Mouse (Mus musculus) limb, embryonic 11.5 days (tissue): Measurements from ENCODE around the gene Eapp. TPM values are rescaled to one million over a fixed set of nuclear protein-coding genes. Genes with fewer than 3 reads are reported as not detected.

ENCODE experiments used
- ATAC-seq: fragments of 200-750 bp; cut with Nextera tagmentation; 2 replicates; pipeline ENCODE4 v1.8.0; 2017; ENCODE audit warnings: low read depth; ENCODE audit not compliant: insufficient number of reproducible peaks, low FRiP score, low TSS enrichment
- DNase-seq: peaks from one replicate; pipeline ENCODE4 v3.0.0-alpha.2; 2015; ENCODE audit warnings: low spot score
- H3K27ac ChIP-seq: fragments of 300-500 bp; sonication (generic); replicated peaks from 2 replicates; pipeline ENCODE4 v1.5.1; 2014; ENCODE audit warnings: low read depth, mild to moderate bottlenecking, low read length
- H3K27me3 ChIP-seq: fragments of 300-500 bp; sonication (generic); 2 replicates; pipeline ENCODE4 v1.6.1; 2014; ENCODE audit warnings: mild to moderate bottlenecking, low read length, mixed read lengths; ENCODE audit not compliant: control insufficient read depth, insufficient read depth
- H3K36me3 ChIP-seq: fragments of 300-500 bp; sonication (generic); 2 replicates; pipeline ENCODE4 v1.6.1; 2014; ENCODE audit warnings: mild to moderate bottlenecking, low read length, moderate library complexity, mixed read lengths; ENCODE audit not compliant: control insufficient read depth, insufficient read depth
- H3K4me1 ChIP-seq: fragments of 300-500 bp; sonication (generic); 2 replicates; pipeline ENCODE4 v1.6.1; 2014; ENCODE audit warnings: low read length, mixed read lengths; ENCODE audit not compliant: control insufficient read depth, insufficient read depth
- H3K4me2 ChIP-seq: fragments of 300-500 bp; sonication (generic); 2 replicates; pipeline ENCODE4 v1.6.1; 2014; ENCODE audit warnings: low read depth, mild to moderate bottlenecking, moderate library complexity; ENCODE audit not compliant: severe bottlenecking
- H3K4me3 ChIP-seq: fragments of 300-500 bp; sonication (generic); 2 replicates; pipeline ENCODE4 v1.5.1; 2014; ENCODE audit warnings: low read depth, low read length
- H3K9ac ChIP-seq: fragments of 300-500 bp; sonication (generic); 2 replicates; pipeline ENCODE4 v1.6.1; 2014; ENCODE audit warnings: mild to moderate bottlenecking, low read length
- H3K9me3 ChIP-seq: fragments of 300-500 bp; sonication (generic); 2 replicates; pipeline ENCODE4 v1.6.1; 2016; ENCODE audit warnings: low read length; ENCODE audit not compliant: control insufficient read depth
- WGBS: fragments of 180-500 bp; shearing (Covaris S2); extraction: QIAGEN DNeasy Blood & Tissue Kit; methylation state at CpG from one replicate; pipeline ENCODE4 v1.1.7; 2014; 5-methylcytosine and 5-hydroxymethylcytosine counted together
- polyA plus RNA-seq: library from polyadenylated mRNA; unstranded; fragments of >200 nt; fragmentation: Nextera tagmentation; extraction: Ambion mirVana; gene quantifications from 2 replicates; pipeline ENCODE4 v1.2.1, GENCODE M21; 2014

Eapp gene
- polyA plus RNA-seq, 1 experiment from 2014 or later: 75.7 TPM

DNA sequence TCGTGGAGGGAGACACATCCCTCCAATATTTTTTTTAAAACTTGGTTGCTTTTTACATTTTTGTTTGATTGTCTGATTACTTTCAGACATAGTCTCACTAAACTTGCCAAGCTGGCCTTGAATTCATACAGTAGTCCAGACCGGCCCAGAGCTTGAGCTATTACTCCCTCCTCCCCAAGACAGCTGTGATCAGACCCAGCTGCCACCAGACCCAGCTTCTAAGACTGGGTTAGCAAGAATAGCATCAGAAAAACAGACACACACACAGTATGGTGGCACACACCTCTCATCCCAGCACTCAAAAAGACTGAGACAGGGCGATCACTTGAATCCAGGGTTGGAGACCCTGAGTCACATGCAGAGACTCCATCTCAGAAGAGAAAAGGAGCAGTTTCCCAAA lies 35.8 kb downstream of the Eapp start:
- H3K9ac ChIP-seq: no peak overlapping the region
- no peaks in the 10 kb centered on the region for H3K27me3 ChIP-seq
- 78% methylated on average over 3 of the region's 3 CpGs for WGBS
- no peak for DNase-seq
- no peaks in the 10 kb centered on the region for H3K36me3 ChIP-seq
- no peak overlapping the region for H3K4me3 ChIP-seq
- no peaks in the 10 kb centered on the region for H3K4me1 ChIP-seq
- ATAC-seq: no peak
- no peak overlapping the region for H3K4me2 ChIP-seq
- H3K9me3 ChIP-seq: no peaks in the 10 kb centered on the region
- H3K27ac ChIP-seq: no peak overlapping the region

DNA sequence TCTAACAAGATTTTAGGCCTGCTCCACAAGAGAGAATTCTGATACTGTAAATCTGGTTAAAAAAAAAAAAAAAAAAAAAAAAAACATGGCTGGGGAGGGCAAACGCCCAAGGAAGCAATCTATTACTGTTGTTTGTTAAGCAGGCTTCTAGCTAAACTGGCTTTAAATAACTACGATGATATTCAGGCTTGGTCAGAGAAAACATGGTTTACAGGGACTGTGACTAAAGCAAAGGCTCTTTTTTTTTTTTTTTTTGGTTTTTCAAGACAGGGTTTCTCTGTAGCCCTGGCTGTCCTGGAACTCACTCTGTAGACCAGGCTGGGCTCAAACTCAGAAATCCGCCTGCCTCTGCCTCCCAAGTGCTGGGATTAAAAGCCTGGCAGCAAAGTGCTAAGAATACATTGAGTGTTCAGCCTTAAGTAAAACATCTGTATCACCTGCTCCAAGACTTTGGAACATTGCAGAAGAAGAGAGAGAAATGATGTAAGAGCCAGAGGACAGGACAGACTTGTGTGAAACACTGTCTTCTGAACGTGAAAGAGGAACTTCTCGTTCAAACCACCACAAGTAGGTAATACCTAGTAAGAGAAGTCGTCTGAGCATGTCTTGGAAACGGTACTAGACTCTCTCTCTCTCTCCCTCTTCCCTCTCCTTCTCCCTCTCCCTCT lies 37.1 kb downstream of the Eapp start:
- no peak overlapping the region for H3K27ac ChIP-seq
- no peak overlapping the region for H3K9ac ChIP-seq
- no peak overlapping the region for H3K4me3 ChIP-seq
- peaks cover 9% of the 10 kb centered on the region for H3K4me1 ChIP-seq
- H3K27me3 ChIP-seq: no peaks in the 10 kb centered on the region
- H3K36me3 ChIP-seq: no peaks in the 10 kb centered on the region
- 72% methylated on average over 7 of the region's 7 CpGs for WGBS
- no peaks in the 10 kb centered on the region for H3K9me3 ChIP-seq
- ATAC-seq (no peak), DNase-seq (no peak)
- H3K4me2 ChIP-seq: no peak overlapping the region

DNA sequence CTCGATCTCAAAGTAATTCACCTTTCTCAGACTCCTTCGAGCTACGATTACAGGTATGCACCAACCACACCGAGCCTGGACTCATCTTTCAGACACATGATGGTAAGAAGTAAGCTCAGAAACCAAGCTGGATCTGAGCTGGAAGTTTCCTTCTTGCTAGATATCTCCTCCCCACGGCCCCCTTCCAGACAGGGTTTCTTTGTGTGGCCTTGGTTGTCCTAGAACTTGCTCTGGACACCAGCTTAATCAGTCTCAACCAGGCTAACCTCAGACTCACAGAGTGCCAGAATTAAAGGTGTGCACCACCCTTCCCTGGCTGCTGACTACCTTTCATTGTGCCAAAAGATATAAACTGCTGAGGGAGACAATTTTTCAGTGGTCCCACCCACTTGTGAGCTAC lies 37.7 kb downstream of the Eapp start:
- H3K9me3 ChIP-seq: no peaks in the 10 kb centered on the region
- ATAC-seq: no peak
- 87% methylated on average over 5 of the region's 5 CpGs for WGBS

DNA sequence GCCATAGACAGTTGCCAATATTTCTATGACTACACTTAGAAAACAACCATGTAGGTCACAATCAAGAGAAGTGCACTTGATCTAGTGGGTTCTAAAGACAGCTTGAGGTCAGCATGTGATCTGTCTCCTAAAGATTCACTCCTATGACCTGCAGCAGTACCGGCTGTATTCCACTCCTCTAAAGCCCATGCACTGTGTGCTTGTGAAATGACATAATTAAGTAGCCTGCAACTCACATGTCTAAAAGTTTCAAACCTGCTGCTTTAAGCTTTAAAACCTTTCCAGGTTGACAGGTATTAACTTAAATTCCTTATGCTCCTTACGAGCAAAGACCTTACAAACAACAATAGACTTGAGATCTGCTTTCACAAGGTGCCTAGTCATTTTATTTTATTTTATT lies 38.5 kb downstream of the Eapp start:
- no peak for ATAC-seq
- Histone ChIP-seq H3K9me3 (no peaks in the 10 kb centered on the region), H3K27ac (no peak overlapping the region), H3K36me3 (no peaks in the 10 kb centered on the region), H3K4me1 (peaks cover 9% of the 10 kb centered on the region), H3K27me3 (no peaks in the 10 kb centered on the region), H3K4me3 (no peak overlapping the region), H3K9ac (no peak overlapping the region), H3K4me2 (peak overlapping the region; percentile 50; the same call in 1 of the 2 replicates)
- no peak for DNase-seq
- 73% methylated on average over 2 of the region's 2 CpGs for WGBS

More for the DNA sequence above, 37.7 kb downstream of the Eapp start:
- H3K27me3 ChIP-seq: no peaks in the 10 kb centered on the region
- H3K4me3 ChIP-seq: no peak overlapping the region
- peaks cover 9% of the 10 kb centered on the region for H3K4me1 ChIP-seq
- H3K27ac ChIP-seq: no peak overlapping the region
- H3K4me2 ChIP-seq: no peak overlapping the region
- no peak overlapping the region for H3K9ac ChIP-seq
- no peaks in the 10 kb centered on the region for H3K36me3 ChIP-seq
- no peak for DNase-seq

DNA sequence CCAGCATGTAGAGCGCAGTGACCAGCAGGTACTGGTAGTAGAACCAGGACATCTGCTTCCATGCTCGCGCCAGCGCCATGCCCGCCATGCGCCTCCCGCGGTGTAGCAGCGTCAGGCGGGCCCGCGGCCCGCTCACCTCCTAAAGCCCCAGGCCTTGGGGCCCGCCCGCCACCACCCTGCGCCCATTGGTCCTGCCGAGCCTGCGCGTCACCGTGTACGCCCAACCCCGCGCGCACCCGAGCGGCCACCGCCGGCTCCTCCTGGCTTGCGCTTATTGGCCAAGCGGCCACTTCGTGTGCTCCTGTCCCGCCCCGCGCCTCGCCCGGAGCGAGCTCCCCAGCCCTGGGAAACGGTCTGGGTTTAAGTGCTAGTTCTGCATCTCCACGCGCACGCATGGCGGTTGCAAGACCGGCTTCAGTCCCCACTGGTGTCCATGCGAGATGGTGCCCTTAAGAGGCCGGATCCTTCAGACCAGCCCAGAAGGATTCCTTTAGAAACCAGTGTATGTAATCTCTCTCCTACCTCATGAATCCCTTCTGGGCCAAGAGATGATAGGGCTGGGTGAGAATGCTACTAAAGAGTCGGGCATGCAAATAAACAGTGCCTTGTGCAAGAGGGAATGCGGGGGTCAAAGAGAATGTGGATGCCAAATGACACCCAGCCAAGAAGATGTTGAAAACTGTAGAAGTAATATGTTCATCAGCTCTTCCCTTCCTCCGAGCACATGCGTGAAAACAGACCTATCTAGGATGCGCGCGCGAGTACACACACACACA lies 39.1 kb downstream of the Eapp start, which contains the start of gene Sptssa:
TSS of gene Sptssa (minus strand) at position 178 of the 776 bp plus-strand sequence.
- DNase-seq (peak; percentile 97), ATAC-seq (peak; percentile 99)
- peak within 1 kb of the TSS; percentile 84 for H3K27ac ChIP-seq
- peak within 1 kb of the TSS; percentile 67 for H3K4me3 ChIP-seq
- H3K9me3 ChIP-seq: no peaks in the 10 kb centered on the region
- H3K4me2 ChIP-seq: peak within 1 kb of the TSS; percentile 50
- H3K9ac ChIP-seq: peak within 1 kb of the TSS; percentile 79
- no peaks in the 10 kb centered on the region for H3K36me3 ChIP-seq
- peaks cover 9% of the 10 kb centered on the region for H3K4me1 ChIP-seq
- no peaks in the 10 kb centered on the region for H3K27me3 ChIP-seq
- 10% methylated on average over 53 of the region's 53 CpGs for WGBS

DNA sequence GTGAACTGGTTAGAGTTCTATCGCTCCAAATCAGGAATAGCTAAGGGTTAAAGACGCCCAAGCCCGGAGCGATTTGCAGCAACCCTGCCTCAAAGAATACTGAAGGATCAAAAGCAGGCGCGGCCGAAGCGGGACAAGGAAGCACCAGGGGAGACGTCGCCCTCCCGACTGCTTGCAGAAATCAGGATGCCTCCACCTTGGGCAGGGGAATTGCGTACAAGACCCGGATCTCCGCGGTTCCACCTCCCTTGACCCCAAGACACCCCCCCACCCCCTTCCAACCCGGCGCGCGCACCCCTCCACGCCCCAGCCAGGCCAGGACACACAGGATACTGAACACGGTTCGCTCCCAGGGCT lies 39.7 kb downstream of the Eapp start:
- Histone ChIP-seq H3K27ac (peak overlapping the region; percentile 84), H3K4me1 (peaks cover 9% of the 10 kb centered on the region), H3K27me3 (no peaks in the 10 kb centered on the region), H3K9me3 (no peaks in the 10 kb centered on the region), H3K4me2 (peak overlapping the region; percentile 50), H3K9ac (peak overlapping the region; percentile 79), H3K36me3 (no peaks in the 10 kb centered on the region), H3K4me3 (peak overlapping the region; percentile 67)
- DNase-seq (no peak), ATAC-seq (no peak; the same call in 1 of the 2 replicates)
- WGBS: 1% methylated on average over 21 of the region's 22 CpGs

DNA sequence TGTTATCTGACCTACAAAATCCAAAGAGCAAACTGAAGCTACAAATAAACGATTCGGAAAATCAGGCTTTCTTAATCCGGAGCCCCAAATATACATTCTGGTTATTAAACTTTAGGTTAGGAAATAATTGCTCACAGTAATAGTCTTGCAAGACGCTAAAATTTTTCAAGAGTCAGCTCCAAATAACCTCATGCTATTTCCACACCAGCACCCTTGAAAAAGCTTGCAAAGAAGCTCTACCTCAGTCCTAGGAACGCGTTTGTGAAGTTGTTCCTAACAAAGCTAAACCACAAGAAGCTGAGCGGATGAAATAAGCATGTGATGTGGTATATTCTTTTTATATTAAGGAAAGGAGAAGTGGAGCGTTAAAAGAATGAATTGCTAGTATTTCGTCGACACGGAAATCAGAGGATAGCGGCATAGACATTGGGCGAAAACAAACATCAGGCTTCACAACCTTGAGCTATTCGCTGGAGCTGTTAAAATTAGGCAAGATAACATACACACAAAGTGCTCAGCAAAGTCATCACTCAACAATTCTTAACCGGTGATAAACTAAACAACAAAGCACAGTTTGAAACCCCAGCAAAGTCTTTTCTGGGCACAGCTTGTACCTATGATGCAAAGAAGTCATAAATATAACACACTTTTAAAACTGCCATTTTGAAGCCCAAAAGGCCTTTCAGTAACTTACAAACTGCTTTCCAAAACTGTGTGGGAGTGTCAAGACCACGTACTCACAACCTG lies 40.2 kb downstream of the Eapp start:
- H3K4me3 ChIP-seq: peak overlapping the region; percentile 67
- no peak for ATAC-seq
- H3K4me2 ChIP-seq: peak overlapping the region; percentile 50
- H3K4me1 ChIP-seq: peaks cover 9% of the 10 kb centered on the region
- no peak for DNase-seq
- peak overlapping the region; percentile 79 for H3K9ac ChIP-seq
- WGBS: 36% methylated on average over 16 of the region's 16 CpGs
- no peaks in the 10 kb centered on the region for H3K27me3 ChIP-seq
- no peaks in the 10 kb centered on the region for H3K36me3 ChIP-seq
- H3K27ac ChIP-seq: peak overlapping the region; percentile 84
- no peaks in the 10 kb centered on the region for H3K9me3 ChIP-seq

DNA sequence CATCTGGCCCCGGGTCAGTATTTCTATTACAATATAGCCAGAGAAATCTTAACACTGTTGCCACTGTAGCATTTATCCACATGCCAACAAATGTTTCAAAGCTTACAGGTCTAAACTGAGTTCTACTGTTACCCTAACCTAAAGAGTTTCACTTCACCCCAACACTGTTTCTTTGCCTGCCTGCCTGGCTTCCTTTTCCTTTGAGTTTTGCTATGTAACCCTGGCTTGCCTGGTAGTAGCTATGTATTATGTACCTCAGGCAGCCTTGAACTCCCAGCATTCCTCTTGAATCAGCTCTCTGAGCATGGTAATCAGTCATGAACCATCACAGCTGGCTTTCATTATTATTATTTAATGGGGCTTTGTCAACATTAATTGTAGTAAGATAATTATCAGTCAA lies 41.0 kb downstream of the Eapp start:
- Histone ChIP-seq H3K36me3 (no peaks in the 10 kb centered on the region), H3K9me3 (no peaks in the 10 kb centered on the region), H3K4me1 (peaks cover 9% of the 10 kb centered on the region), H3K27ac (no peak overlapping the region), H3K27me3 (no peaks in the 10 kb centered on the region), H3K4me2 (peak overlapping the region; percentile 28), H3K4me3 (no peak overlapping the region), H3K9ac (no peak overlapping the region)
- 87% methylated on average over 1 of the region's 1 CpGs for WGBS
- ATAC-seq (no peak), DNase-seq (no peak)
